Mouse (Mus musculus): ENCODE measurements around the gene Tmprss11d.

Tmprss11d gene

DNA sequence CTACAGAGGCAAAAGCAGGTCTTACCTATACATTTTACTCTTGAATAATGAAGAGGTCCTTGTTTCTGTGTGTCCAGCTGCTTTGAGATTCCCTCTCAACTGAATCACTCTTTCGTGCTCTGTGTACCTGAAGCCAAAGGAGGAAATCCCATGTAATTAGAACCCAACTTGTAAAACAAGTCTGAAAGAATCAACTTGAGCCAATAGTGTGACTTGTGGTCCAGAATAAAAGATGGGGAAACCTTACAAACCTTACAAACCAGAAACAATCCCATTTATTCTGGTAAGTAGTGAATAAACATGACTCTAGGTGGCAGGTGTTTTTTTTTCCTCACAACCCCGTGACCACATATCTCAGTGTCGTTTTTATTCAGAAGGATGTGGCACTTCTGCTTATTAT is at the start of gene Tmprss11d:
TSS of gene Tmprss11d (minus strand) at position 101 of the 400 bp plus-strand sequence.
- no peak for DNase-seq

- no peak for DNase-seq
Measured at GRCm38 (mm10) chr5:86421323-86422028, 48.3 kb upstream of the Tmprss11d start.

DNA sequence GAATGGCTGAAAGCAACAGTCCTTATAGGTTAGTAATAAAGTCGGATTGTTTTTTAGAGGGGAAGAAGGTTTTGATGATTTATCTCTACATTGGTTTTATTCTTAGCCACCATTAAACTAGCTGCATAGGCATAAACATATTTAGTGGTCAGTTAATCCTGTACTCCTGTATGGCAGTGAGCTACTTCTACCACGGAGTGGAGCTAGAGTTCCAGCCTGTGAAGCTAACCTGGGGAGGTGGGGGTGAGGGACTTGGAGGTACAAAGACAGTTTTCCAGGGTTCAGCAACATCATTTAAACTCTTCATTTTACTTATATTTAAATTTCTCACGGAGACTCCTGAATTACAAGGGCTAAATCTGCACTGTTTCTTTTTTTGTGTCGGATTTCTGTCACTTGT is 46.3 kb upstream of the Tmprss11d start:
- DNase-seq: peak in 1 of 2 experiments; percentile 4

DNA sequence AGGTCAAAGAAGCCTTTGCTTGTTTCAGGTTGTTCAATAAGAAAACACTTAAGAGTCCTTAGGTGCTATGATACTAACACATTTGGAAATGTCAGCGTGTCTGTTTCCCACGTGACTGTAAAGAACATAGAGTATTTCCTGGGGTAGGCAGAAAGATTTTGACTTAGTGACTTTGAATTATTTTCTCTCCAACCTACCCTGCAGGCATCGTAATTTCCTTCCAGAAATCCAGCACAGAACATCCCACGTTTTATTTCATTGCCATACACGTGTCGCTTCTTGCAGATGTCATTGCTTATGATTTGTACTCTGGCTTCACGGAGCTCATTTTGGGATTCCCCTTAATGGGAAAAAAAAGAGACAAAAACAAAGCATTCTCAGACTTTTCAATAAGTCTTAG is 41.1 kb upstream of the Tmprss11d start:
- no peak for DNase-seq

DNA sequence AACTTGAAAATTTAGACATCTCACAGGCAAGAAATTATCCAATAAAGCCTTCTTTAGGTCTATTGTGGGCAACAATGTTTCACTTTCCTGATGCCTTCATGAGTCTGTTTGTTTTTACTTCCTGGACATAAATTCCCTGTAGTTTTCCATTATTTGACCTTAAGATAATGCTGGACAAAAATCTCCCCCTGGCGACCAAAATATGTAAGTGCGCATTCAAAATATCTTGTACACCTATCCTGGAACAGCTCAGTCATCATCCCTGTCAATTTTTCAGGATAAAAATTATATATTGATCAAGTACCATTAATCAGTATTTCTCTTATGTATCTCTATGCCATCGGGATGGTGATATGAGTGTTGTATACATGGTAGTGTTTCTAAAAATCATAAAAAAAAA is 37.6 kb upstream of the Tmprss11d start:
- peak; percentile 7 to 10 for DNase-seq

DNA sequence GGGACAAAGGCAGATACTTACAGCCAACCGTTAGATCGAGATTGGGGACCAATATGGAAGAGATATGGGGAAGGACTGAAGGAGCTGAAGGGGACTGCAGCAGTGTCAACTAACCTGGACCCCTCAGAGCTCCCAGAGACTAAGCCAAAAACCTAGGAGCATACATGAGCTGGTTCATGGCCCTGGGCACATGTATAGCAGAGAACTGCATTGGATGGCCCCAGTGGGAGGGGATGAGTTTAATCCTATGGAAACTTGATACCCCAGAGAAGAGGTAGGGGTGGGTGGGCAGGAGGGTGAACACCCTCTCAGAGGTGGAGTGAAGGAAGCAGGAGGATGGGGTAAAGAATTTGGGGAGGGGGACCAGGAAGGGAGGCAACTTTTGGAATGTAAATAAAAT is 34.7 kb upstream of the Tmprss11d start:
- no peak for DNase-seq

GRCm38 (mm10) chr5:86407191-86407590 is 34.0 kb upstream of the Tmprss11d start:
- DNase-seq: no peak

GRCm38 (mm10) chr5:86359412-86359985 is 13.7 kb downstream of the Tmprss11d start:
- DNase-seq: no peak

DNA sequence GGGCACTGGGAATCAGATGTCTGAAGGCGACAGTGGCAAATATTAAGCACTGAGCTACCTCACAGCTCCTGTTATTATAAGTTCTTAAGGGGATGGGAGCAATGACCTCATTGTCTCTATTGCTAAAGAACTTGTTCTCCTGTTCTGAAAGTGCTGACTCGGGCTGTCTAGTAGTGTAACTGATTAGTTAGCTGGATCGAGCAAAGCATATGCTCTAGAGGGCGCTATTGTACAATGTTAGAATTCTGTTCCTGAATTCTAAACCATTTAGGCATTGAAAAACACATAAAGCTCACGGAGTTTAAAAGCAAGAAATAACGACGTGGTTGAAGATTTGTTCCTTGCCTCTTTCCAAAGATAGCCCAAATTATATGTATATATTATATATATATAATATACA is 20.3 kb downstream of the Tmprss11d start:
- DNase-seq: peak; percentile 2 to 5

- peak in 1 of 2 experiments; percentile 7 for DNase-seq
Measured at GRCm38 (mm10) chr5:86318018-86318956, 54.9 kb downstream of the Tmprss11d start.

DNA sequence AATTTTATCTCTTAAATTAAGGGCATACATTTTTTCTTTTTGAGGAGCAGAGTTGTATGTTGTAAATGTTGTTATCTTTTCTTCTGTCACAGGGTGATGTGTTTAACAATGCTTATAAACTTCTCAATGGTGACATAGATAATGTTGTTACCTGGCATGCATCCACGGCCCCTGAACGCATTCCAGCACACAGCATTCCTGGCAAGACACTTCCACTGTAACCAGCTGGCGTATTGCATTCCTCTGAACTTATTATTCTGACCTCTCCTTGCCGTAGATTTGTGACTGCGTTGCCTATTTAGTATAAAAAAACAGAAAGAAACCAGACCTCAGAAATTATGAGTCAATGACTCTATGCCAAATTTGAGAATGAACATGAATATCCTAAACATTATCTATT is 67.1 kb downstream of the Tmprss11d start:
- DNase-seq: peak; percentile 13 to 17

- DNase-seq: no peak
Measured at GRCm38 (mm10) chr5:86303877-86304276, 69.3 kb downstream of the Tmprss11d start.

- no peak for DNase-seq
Measured at GRCm38 (mm10) chr5:86289208-86289607, 84.0 kb downstream of the Tmprss11d start, which contains the start of gene Tmprss11c. TSS of gene Tmprss11c (minus strand) at chr5:86289308.
